Mouse (Mus musculus) right cerebral cortex, postnatal 14 days (tissue): Measurements from ENCODE around the gene Hist1h4a.
"Not testable (repeated sequence)": the region's sequence is repeated elsewhere in the genome, so short reads cannot be mapped to it uniquely, and the experiment has no call there.

Experiments used
- DNase-seq: peaks from one replicate; pipeline ENCODE4 v3.0.0; 2022

Hist1h4a gene

DNA sequence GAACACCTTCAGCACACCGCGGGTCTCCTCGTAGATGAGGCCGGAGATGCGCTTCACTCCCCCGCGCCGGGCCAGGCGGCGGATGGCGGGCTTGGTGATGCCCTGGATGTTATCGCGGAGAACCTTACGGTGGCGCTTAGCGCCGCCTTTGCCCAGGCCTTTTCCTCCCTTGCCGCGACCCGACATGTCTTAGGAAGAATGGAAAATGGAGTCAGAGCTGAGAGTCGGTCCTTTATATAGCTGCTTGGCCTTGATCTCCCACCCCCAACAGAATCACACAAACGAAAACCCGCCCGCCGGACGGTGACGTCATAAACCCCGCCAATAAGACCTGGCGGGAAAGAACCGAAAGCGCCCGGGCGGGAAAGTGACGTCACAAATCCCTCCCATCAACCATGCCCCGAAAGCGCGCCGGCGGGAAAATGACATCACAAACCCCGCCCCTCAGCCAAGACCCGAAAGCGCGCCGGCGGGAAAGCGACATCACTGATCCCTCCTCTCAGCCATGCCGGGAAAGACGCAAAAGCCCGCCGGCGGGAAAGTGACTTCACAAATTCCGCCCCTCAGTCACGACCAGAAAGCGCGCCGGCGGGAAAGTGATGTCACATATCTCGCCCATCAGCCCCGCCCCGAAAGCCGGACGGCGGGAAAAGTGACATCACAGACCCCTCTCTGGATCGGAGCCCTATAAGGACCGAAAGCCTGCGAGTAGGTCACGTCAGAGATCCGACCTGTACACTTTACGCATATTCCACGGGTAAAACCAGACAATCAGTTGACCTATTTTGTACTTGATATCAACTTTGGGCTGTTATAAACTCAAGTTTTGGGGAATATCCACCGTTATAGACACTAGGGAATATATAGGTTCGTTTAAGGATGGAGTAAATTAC, at the start of gene Hist1h4a:
Hist1h4a (minus strand) TSS at position 259 of the 893 bp plus-strand sequence.
- peak; percentile 99 for DNase-seq

DNA sequence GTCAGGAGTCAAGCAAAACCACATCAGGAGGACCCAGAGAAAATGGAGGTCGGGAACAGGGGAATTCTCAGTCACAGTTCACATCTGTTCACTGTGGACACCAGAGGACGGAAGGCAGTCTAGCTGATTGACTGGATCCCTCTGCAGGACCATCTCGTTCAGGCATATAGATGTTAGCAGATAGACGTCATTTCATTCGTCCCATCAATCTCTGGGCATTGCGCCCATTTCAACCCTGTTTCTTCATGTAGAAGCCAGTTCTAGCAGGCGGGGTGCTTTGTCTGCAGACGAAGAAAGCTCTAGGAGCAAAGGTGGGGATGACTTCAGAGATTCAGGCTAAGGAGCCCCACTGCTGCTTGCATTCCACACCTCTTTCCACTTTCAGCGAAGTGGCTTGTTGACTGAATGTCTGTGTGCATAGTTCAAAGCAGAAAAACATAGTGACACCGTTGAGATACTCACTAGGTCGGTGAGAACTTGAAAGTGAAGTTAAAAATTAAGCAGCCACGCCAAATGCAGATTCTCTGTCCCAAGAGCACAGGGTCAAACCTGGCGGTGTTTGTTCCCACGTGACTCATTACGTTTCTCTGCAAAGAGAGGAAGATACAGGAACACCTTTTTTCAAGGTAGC, 45.5 kb upstream of the Hist1h4a start, which contains the start of gene Slc17a2:
Slc17a2 (plus strand) TSS at position 572 of the 631 bp plus-strand sequence.
- no peak for DNase-seq

DNA sequence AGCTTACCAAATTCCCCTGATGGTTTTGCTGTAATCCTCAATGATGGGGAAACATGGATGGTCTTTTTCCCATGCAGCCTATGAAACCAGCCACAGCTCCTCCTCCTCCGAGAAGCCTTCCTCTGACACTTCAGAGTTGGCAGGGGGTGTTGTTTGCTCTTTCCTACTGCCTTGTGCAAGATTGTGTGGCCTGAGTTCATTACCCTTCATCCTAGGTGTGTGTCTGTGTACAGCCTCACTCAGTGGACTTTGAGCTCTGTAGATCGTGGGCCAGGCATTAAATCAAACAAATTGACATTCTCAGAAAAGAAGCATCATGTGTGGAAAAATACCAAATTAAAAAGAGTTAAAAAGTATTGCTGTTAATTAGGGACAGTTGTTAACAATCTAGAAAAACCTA, 43.5 kb upstream of the Hist1h4a start:
- no peak for DNase-seq

DNA sequence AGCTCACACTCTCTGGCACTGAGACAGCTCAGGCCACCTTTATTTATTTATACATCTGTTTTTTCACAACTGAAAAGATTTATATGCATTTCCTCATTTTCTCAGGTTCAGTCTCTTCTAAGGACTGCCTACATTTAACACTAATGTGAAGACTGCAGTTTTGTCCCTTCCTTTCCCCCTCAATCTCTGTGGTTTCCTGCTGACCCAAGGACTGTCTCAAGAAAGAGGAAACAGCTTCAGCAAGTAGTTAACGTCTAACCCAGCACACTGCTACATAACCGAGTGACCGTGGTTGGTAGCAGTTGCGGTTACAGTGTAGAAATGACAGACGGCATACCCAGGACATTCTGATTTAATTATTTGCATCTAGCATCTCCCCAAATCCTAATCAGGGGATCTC, 38.4 kb upstream of the Hist1h4a start:
- DNase-seq: no peak

DNA sequence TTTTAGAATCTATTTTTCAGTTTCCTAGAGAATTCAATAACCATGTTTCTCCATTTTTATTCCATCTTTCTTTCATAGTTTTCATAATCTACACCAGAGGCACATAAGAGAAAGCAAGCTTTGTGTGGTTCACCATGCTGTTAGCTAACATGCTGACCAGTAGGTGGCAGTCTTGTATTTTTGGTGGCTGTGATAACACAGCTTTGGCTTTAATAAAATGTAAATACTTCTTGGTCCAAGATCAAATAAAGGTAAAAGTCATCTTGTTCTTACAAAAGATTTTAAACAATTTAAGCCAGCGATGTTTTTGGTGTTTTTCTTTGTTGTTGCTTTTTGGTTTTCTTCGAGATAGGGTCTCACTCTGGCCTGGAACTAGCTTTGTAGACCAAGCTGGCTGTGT, 31.5 kb upstream of the Hist1h4a start:
- peak; percentile 51 for DNase-seq

DNA sequence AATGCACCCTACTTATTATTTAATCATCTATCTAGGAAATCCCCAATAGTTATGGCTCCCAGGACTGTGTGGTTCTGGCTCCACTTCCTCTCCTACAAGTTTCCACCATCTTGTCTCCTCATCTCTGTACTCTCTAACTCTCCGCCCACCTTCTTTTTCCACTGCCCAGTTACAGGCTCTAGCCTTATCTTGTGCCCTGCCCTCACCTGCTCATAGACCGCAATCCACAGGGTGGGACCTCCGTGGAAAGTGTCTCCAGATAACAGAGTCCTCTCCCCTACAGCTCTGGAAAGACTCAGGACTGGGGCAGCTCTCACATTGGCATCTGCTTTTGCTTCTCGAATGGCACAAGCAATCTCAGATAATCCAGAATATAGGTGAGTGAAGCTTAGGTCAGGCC, 18.0 kb upstream of the Hist1h4a start:
- no peak for DNase-seq

DNA sequence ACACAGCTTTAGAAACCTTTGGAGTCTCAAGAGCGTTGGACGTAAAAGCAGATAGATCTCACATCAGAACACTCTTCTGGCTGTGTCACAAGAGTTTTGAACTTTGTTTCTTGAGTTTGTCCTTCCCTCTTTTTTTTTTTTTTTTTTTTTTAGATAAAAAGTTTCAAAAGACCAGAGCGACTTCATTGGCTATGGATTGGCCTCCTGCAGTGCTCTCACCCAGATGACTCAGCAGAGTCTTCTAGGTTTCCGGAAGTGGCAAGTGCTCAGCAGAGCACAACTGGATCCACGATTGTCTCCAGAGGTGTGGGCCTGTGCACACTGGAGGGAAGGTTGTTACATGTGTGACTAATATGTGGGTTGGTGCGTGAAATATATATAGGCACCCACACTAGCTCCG, 17.3 kb upstream of the Hist1h4a start:
- DNase-seq: no peak

DNA sequence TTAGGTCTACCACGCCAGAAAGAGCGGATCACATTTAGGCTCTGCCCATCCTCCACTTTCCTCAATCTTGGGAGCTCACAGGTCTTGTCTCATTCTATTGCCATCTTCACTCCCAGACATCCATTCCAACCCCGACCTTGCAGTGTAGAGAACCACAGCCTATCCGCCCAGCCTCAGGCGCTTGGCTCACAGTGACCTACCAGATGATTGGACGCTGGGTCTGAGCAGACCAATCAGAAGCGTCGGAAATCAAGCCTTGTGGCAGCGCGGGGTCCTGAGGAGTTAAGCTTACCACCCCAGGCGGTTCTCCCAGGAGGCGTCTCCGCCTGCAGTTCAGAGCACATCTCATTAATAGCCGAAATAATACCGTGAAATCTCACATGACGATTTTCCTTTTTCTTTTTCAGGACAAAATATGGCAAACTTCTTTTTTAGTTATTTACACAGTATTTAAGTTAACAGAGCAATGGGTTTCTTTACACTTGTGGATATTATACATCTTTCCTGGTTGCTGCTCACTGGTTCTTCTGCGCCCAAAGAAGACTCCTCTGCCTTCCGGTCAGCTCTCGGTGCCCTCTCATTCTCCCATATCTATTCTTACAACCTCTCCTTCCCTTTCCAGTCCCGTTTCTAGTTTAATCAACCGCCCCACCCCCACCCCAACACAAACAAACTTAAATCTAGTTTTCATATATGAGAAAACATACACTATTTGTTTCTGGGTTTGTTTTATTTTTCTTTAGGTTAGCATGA, 11.7 kb upstream of the Hist1h4a start:
- DNase-seq: peak; percentile 55

DNA sequence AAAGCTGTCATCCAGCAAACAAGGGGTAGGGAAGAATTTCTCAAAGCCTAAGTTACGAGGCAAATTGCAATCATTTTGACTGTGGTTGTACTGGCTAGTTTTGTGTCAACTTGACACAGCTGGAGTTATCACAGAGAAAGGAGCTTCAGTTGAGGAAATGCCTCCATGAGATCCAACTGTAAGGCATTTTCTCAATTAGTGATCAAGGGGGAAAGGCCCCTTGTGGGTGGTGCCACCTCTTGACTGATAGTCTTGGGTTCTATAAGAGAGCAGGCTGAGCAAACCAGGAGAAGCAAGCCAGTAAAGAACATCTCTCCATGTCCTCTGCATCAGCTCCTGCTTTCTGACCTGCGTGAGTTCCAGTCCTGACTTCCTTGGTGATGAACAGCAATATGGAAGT, 8.6 kb upstream of the Hist1h4a start, which contains the start of gene Trim38:
Trim38 (plus strand) TSS at position 301 of the 400 bp plus-strand sequence.
- DNase-seq: not testable (repeated sequence)

DNA sequence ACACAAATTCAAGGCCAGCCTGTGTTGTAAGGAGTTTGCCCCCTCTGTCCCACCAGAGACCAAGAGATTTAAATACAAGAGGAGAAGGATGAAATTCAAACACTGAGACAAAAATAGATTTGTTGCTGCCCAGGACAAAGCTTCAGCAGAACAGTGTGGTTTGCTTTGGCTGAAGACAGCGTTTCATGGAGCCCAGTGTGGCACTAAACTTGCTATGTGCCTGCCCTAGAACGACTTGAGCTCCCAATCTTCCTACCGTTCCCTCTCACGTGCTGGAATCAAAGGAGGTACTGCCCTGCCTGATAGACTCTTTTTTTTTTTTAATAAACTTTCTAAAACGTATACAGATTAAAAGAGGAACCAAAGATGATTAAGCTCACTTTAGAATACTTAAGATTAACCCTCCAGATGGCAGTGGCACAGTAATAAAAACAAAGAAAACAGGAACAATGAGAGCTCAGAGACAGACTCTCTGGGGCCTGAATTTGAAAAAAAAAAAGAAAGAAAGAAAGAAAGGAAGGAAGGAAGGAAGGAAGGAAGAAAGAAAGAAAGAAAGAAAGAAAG, 7.9 kb upstream of the Hist1h4a start:
- DNase-seq: no peak

DNA sequence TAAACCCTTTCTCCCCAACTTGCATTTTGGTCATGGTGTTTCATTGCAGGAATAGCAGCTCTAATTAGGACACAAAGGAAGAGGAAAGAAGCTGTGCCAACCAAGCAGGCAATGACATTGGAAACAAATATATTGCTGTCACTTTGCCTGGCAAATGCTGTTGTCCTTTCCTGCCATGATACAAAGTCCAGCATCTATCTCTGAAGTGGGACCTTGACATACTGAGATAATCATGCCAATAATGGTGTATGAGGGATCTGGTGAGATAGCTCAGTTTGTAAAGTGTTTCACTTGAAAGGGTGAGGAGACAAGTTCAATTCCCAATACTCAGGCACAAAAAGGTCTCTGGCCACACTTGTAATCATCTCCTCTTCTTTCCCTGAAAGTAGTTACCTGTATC, 5.7 kb upstream of the Hist1h4a start:
- DNase-seq: no peak

DNA sequence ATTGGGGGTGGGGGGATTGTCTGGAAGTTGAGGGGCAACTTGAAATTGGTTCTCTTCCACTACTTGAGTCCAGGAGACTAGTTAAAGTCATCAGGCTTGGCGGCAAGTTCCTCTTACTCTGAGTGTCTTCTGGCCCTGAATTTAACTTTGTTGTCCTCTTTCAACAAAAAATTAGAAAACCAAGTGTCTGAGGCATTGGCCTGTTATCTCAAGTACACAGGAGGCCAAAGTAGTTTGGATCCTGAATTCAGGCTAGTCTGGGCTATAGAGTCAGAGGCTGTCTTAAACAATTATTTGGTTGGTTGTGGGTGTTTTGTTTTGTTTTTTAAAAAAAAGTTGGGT, 4.1 kb upstream of the Hist1h4a start:
- no peak for DNase-seq

DNA sequence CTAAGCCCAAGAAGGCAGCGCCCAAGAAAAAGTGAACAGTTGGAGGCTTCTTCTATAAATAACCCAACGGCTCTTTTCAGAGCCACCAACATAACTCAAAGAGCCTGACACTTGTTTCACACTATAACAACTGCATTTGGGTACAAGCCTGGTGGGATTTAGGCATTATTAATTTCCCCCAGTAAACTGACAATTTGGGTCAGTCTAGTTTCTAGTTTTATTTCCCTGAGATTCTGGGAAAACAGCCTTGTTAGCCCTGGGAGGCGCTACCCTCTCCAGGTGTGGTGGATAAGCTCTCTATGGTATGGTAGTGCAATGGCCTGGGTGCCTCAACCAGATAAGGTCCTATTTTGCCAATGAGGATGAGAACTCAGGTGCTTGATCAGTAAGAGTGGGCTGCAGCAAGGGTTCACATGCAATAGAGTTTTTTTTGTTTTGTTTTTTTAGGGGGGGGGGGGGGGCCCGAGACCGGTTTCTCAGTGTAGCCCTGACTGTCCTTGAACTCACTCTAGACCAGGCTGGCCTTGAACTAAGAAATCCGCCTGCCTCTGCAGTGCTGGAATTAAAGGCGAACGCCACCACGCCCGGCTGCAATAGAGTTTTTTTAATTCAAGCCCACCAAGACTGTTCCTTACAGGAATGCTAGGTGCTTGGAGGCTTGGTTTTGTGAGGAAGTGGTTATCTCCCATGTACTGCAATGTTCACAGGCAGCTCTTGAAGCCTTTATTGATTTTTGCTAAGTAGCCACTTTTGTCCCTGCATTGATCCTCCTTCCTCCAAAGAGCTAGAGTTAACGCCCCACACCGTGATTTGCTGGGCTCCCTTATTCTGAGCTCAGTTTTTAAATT, 3.5 kb upstream of the Hist1h4a start:
- DNase-seq: no peak

DNA sequence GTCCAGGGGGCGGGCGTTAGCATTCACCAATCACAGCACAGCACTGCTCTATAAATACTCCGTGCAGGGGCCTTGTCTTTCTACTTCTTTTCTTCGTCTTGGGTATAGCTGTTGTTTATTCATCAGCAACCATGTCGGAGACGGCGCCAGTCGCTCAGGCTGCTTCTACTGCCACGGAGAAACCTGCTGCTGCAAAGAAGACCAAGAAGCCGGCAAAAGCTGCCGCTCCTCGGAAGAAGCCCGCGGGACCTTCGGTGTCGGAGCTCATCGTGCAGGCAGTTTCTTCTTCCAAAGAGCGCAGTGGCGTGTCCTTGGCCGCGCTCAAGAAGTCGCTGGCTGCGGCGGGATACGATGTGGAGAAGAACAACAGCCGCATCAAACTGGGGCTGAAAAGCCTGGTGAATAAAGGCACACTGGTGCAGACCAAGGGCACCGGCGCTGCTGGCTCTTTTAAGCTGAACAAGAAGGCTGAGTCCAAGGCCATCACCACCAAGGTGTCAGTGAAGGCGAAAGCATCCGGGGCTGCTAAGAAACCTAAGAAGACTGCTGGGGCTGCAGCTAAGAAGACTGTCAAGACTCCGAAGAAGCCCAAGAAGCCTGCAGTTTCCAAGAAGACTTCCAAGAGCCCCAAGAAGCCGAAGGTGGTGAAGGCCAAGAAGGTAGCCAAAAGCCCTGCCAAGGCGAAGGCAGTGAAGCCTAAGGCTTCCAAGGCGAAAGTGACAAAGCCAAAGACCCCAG, 2.7 kb upstream of the Hist1h4a start, which contains the start of gene Hist1h1a:
Hist1h1a (plus strand) TSS at position 81 of the 738 bp plus-strand sequence.
- peak; percentile 70 for DNase-seq

DNA sequence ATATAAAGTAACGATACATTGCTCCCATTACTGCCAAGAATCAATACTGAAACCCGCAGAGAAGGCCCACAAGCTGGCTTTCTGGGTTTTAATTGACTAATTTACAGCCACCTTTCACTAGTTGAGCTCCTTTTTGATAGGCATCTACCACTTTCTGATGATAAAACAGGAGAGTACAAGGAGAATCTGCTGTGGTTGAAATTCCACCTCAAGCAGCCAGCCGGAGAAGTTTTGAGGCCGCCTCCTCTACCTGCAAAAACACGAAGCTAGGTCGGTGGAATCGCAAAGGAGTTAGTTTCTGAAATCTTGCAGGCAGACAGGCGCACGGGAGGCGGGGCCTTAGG, 2.2 kb upstream of the Hist1h4a start:
- no peak for DNase-seq

DNA sequence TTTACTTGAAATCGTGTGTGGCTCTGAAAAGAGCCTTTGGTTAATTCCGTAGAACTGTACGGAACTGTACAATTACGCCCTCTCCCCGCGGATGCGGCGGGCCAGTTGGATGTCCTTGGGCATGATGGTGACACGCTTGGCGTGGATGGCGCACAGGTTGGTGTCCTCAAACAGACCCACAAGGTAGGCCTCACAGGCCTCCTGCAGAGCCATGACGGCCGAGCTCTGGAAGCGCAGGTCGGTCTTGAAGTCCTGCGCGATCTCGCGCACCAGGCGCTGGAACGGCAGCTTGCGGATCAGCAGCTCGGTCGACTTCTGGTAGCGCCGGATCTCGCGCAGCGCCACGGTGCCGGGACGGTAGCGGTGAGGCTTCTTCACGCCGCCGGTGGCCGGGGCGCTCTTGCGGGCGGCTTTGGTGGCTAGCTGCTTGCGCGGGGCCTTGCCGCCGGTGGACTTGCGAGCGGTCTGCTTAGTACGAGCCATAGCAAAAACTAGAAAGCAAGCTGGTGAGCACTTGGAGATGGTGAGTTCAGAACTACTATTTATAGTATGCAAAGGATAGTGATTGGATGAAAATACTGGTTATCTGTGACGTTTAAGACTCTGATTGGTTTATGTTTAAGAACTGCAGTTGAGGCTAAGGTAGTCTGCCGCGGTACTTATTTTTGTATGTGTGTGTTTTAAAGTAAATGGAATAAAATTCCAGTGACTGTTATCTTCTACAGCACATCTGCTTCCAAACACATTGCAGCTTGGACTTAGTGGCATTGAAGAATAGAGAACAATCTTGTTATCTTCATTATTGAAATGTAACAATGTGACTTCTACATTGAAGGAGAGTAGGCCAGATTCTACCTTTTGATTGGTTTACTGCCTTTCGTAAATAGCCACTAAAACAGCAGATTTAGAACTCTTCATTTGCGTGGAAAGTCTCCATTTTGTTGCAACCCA, 1.1 kb upstream of the Hist1h4a start, which contains the start of gene Hist1h3a:
Hist1h3a (minus strand) TSS at position 516 of the 951 bp plus-strand sequence.
- DNase-seq: peak; percentile 26

DNA sequence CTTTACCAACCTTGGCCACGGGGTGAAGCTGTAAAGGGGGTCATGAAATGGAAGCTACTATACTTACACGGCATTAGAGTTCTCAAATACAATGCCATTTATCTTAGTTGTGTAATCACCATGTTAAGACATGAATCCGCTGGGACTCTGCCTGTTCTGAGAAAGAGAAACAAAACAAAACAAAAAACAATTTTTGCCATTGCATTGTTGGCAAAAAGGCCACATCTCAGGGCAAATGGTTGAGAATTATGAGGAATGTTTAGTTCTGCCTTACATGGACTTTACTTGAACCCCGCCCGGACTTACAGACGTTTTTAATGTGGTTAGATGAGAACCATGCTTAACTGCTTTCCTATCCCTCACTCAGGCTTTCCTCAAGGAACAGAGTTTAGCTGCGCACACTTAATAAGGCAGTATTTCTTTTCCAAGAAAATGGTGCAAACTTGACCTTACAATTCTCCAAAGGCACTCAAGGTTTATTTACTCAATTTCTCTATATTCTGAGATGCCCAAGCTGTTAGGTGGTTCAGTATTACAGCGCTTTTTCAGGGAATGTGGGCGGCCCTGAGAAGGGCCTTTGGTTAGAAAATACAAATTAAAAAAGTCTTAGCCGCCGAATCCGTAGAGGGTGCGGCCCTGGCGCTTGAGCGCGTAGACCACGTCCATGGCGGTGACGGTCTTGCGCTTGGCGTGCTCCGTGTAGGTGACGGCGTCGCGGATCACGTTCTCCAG, 624 bp downstream of the Hist1h4a start:
- DNase-seq: no peak

DNA sequence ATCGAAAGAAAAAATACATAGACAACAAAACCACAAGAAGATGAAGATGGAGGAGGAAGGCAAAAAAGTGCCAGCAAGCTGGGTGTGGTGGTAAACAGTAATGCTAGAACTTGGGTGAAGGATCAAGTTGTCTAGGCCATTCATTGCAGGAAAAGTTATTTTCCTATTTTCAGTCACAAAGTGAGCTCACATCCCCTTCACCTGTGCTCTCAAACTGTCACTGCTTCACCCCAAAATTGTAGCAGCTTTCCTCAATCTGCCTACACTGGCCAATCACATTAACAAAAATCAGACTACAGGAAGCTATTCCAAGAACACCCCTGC, 1.2 kb downstream of the Hist1h4a start:
- DNase-seq: no peak

DNA sequence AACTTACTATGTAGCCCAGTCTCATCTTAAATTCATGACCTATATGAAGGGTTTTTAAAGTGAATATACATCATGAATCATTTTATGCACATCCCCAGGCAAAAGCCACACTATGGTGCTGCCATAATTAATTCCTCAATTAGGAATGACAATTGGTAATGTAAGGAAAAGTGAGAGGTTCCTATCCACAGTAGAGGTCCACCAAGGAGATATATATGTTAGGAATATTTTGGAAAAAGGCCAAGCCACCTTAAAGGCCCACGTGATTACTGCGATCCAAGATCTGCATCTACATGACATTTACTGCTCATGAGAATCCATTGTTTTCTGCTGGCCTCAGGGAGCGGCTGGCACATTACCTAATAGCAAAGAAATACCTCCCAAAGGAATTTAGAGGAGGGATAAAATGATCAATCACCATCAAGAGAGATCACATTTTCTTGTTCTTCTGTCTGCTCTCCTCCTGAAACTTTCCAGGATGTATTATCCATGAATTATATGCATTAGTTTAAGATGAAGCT, 1.7 kb downstream of the Hist1h4a start:
- no peak for DNase-seq
